In the genomic region with DNA sequence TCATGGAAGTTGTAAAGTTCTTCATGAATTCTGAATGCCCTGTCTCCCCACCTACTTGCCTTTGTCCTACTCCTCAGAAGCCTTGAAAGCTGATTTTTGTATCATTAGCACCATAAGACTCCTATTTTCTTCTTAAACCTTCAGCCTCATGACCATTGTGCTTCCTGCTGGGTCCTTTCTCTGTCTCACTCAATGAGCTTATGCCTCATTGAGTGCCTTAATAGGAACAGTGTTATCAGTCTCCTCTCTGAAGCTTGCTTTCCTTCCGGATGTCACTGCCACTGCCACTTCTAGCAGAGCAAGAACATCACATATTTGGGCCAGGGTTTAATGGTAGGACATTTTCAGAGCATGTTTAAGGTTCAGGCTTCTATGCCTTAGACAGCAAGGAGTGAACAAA, we compare ENCODE assay signal across 16 mouse cellular contexts.
"Had no signal": no experiment of that assay in that cellular context is flagged by ENCODE, and none has a peak within 500 bp of the region (broad histone marks: within the 10 kb centered on the region; RNA-seq: fewer than 3 reads in every experiment).

No protein-coding gene starts in this region.

- DNase-seq: cerebellum, adult 9-10 months; cerebellum, adult 9-11 months; cerebellum, postnatal 10 days; cerebellum, postnatal 14 days; cerebellum, postnatal 25 days; cerebellum, postnatal 36 days; embryo, embryonic 11 days; forebrain, postnatal 0 days; gastrocnemius, adult 2 months; gastrocnemius, postnatal 10 days; gastrocnemius, postnatal 14 days; gastrocnemius, postnatal 25 days; gastrocnemius, postnatal 36 days; heart, adult 11 months; heart, adult 18-20 months; heart, adult 2 months had no signal
